Mouse (Mus musculus): Measurements from ENCODE around the gene 1700023F06Rik.

Gene 1700023F06Rik

DNA sequence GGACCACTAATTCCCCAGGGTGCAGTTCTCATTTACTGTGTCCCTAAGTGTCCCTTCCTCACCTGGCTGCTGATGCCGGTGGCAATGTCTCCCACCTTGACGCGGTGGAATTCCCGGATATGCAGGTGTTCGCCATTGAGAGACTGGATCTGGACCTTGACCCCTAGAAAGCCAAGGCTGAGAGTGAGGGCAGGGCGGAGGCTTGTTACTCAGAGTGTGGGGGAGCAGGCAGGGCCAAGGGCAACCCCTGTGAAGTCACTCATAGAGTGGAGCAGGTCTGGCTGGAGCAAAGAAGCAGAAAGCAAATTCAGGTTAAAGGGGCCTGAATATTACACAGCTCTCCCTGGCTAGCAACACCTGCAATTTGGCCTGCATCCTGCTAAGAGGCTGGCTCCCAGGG is 13.1 kb upstream of the 1700023F06Rik start:
- DNase-seq: no peak

DNA sequence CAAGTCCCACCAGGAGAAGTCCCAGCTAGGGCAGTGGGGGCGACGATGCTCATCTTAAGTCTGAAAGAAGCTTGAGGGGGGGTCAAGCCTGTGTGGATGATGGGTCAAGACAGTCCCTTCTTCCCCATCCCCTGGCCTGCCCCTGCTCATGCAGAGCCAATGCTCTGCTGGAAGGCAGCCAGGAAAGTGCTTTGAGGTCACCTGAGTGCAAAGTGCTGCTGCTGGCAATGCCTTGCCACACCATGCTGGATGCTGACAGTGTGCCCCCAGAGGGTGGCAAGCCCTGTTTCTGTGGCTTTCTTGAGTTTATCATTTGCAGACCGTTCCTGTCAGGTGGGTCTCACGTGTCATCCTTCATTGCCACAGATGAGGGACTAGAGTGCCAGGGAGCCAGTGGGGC is 11.6 kb upstream of the 1700023F06Rik start:
- DNase-seq: no peak

DNA sequence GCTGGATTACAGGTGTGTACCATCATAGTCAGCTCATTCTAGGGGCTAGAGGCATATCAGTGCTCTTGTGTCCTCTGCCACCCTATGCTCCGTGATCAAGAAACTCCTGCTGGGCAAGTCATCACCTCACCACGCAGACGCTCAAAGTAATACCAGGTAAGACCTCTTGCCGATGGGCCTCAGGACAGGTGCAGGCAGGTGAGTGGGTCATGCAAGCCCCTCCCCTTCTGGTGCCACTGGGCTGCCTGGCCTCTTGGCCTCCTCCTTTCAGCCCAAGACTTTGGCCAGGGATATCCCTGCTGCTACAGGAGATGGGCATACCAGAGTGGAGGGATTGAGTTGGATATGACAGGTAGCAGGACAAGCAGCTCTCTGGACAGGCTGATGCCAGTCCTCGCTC is 10.9 kb upstream of the 1700023F06Rik start:
- no peak for DNase-seq

DNA sequence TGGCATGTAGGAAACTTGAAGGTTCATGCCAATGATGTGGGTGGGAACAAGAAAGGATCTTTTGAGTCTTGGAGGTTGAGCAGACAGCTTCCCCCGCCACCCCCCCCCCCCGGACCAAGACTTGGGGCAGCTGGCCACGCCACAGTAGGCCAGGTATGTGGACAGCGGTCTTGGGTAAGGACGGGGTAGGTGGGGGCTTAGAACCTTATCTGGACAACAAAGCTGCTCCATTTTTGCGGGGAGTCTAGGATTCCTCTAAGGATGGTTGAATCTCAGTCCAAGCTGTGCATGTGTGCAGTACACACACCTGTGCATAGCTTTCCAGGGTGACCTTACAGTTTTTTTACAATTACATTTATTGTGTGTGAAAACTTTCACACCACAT is 10.2 kb upstream of the 1700023F06Rik start:
- DNase-seq: no peak

DNA sequence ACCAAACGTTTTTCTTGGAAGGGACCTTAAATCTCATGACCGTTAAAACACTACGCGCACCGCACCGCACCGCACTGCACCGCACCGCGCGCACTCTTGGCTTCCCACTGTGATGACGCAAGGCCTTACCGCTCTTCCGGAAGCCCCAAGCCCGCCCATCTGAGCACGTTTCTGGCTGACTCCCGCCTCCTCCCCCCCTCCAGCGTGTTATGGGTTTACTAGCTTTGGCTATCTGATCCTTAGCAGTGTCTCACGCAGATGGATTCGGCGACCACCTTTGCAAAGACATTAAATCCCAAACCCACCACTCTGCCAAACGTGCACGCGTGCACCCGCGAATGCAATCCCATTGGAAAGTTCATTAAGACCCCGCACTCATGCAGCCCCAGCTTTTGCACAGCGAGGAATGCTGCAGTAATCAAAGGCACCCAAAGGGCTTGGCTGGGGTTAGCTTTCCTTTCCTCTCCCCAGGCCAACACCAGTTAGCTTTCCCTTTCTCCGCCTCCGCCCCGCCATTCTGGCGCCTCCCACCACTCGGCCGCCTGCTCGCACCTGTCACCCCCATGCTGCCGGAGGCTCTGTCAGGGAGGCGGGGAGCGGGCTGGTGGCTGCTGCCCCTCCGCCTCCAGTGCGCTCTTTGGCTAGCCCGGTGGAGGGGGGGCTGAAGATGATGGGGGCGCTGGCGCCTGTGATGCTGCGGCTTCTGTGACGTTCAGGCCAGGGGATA is 9.6 kb upstream of the 1700023F06Rik start, which contains the start of gene Spata32:
Gene Spata32, minus strand, starts transcription at position 643 of the 727 bp plus-strand sequence.
- DNase-seq: peak; percentile 55

- no peak for DNase-seq
Observed at GRCm38 (mm10) chr11:103215355-103215754, 7.0 kb upstream of the 1700023F06Rik start.

GRCm38 (mm10) chr11:103213712-103214111 is 5.4 kb upstream of the 1700023F06Rik start:
- DNase-seq: no peak

DNA sequence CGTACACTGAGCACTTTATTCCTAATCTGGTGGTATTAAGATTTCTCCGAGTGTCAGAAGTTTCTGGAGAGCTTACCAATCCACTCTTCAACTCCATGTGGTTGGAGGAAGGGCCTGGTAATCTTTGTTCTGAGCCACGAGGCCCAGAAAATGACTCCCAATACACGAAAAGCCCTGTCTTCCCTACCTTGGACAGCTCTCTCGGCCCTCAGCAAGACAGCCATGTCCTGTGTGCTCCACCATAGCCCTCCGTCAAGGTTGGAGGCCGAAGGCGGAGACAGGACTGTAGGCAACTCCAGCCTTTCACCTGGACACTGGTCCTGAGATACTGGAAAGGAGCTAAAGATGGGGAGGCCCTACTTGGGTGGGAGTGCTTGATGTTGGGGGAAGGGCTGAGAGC is 1.9 kb upstream of the 1700023F06Rik start:
- DNase-seq: no peak

DNA sequence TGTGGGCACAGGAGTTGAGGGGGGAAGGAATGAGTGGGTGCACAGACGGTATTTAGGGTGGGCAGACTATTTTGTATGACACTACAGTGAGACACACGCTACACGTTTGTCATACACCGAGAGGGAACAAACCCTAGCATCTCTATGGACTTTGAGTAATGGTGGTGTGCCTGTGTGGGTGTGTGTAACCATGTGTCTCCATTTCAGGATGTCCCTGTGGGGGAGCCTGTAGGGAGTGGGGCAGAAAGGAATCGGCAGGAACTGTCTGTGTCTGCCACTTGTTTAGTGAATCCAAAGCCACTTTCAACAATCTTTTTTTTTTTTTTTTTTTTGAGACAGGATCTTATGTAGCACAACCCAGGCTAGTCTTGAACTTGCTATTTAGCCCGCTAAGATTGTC is 2.2 kb downstream of the 1700023F06Rik start:
- DNase-seq: no peak

DNA sequence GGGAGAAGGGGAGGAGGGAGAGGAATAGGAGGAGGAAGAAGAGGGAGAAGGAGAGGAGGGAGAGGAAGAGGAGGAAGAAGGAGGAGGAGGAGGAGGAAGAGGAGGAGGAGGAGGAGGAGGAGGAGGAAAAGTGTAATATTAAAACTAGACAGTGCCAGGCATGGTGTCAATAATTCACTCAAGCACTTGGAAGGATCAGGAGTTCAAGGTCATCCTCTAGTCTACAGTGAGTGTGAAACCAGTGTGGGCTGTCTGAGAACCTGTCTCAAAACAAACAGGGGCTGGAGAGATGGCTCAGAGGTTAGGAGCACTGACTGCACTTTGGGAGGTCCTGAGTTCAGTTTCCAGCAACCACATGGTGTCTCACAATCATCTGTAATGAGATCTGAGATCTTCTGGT is 6.0 kb downstream of the 1700023F06Rik start:
- DNase-seq: no peak

DNA sequence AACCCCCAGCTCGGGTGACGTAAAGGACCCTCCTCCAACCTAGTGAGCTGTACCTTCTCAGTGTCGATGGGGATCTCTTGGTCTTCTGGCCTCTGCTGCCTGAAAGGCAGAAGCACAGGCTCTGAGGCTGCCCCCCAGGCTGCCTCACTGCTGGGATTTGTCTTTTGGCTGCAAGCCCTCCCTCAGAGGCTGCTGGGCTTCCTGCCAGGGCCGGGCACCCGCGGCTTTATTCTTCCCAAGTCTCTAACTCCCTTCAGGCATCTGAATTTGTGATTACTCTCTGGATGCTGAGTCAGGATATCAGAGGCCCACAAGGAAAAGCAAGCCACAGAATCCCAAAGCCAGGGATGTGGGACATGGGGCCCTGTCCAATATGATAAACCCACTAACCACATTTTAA is 6.7 kb downstream of the 1700023F06Rik start:
- DNase-seq: peak; percentile 56

- no peak for DNase-seq
Observed at GRCm38 (mm10) chr11:103198911-103199803, 9.2 kb downstream of the 1700023F06Rik start.

DNA sequence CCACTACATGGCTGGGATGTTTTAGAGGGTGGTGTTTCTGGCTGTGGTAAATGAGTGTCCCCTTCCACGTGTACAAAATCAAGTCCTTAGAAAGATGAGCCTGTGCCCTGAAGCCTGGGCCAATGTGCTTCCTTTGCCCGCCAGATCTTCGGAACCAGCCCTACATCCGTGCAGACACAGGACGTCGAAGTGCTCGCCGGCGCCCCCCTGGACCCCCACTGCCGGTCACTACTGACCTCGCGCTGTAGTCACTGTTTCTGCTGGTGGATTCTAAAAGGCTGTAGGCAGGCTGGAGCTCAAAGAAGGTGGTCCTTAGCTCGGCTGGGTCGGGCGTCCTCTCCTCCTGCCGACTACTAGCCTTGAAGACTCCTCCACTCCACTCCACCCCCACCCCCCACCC is 10.0 kb downstream of the 1700023F06Rik start:
- no peak for DNase-seq

GRCm38 (mm10) chr11:103197340-103197739 is 11.0 kb downstream of the 1700023F06Rik start:
- no peak for DNase-seq

GRCm38 (mm10) chr11:103195656-103196055 is 12.7 kb downstream of the 1700023F06Rik start:
- DNase-seq: no peak

GRCm38 (mm10) chr11:103195236-103195635 is 13.1 kb downstream of the 1700023F06Rik start:
- no peak for DNase-seq

- DNase-seq: no peak
Observed at GRCm38 (mm10) chr11:103193825-103194168, 14.6 kb downstream of the 1700023F06Rik start.

DNA sequence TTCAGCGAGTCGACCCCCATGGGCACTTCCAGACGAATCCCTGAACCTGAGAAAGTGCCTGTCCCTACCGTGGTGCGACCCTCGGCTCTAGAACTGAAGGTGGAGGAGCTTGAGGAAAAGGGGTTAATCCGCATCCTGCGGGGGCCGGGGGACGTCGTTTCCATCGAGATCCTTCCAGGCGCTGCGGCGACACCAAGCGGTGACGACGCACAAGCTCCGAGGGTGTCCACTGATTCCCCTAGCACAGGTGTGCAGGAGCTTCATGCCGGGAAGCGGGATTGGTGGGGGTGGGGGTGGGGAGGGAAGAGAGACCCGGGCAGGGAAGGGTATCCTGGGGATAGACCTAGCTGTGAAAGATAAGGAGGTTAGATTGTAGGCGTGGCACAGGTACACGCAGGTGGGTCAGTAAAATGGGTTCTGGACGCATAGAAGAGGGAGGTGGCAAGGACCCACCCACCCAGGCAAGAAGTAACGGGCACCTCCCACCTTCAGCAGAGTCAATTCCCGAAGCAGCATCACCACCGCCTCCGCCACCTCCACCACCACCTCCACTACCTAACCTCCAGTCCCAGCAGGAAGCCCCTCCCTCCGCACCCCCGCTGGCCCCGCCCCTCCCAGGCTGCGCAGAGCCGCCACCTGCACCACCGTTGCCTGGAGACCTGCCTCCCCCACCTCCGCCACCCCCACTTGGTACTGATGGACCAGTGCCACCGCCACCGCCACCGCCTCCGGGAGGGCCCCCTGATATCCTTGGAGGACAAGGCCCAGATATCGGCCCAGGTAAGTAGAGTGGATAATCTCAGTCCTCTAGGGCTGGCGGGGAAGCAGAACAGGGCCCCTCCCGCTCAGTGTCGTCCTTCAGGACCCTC is 15.2 kb downstream of the 1700023F06Rik start:
- no peak for DNase-seq

- DNase-seq: no peak
Observed at GRCm38 (mm10) chr11:103192230-103192955, 16.0 kb downstream of the 1700023F06Rik start.

GRCm38 (mm10) chr11:103184891-103185290 is 23.5 kb downstream of the 1700023F06Rik start:
- peak; percentile 70 for DNase-seq

GRCm38 (mm10) chr11:103181911-103182310 is 26.4 kb downstream of the 1700023F06Rik start:
- peak; percentile 84 for DNase-seq

DNA sequence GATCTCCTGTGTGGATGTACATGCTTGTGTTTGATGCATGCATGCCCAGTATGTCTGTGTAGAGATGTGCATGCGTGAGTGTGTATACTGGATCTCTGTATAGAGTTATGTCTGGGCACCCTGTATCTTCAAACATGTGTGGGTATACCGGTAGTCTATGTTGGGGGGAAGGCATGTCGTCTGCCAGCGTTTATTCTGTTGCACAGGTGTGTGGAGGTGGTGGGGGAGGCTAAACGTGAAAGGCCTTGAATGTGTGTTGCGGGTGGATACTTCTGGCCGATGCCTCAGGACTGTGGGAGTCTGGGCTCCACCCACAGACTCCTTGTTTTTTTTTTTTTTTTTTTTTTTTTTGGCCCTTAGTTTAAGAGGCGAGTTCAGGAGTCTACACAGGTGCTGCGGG is 27.0 kb downstream of the 1700023F06Rik start:
- DNase-seq: no peak

All from kidney, adult 18-20 months (tissue).